Mouse (Mus musculus): ENCODE measurements at regions not wholly inside any gene's neighbourhood (a gene's known extent, or its start where the extent isn't known, plus 50 kb on each side); places are given as distances from the start of the nearest gene placed in this dataset.
A peak's percentile ranks its signal among the peaks of the same experiment; 100 is the strongest.
"Not testable (repeated sequence)": the region's sequence is repeated elsewhere in the genome, so short reads cannot be mapped to it uniquely, and the experiment has no call there.

GRCm38 (mm10) chr11:7814556-7814955 is 600.8 kb upstream of the Igfbp3 start:
- no peak overlapping the region for H3K9ac ChIP-seq (replicated peaks; ENCODE audit: low read depth, low read length)
- no peaks in the 10 kb centered on the region for H3K27me3 ChIP-seq (ENCODE audit: control insufficient read depth, insufficient read depth, low read length)
- no peaks in the 10 kb centered on the region for H3K9me3 ChIP-seq (ENCODE audit: control insufficient read depth, low read depth, low read length)
- 86% methylated on average over 2 of the region's 2 CpGs for WGBS
- H3K4me2 ChIP-seq (replicated peaks; ENCODE audit: low read depth, low read length), result no peak overlapping the region
- no peak overlapping the region for H3K27ac ChIP-seq (ENCODE audit: low read length)
- no peak overlapping the region for H3K4me3 ChIP-seq (ENCODE audit: low read depth, low read length)
- H3K36me3 ChIP-seq (ENCODE audit: control insufficient read depth, insufficient read depth, low read length), result no peaks in the 10 kb centered on the region
- ATAC-seq (ENCODE audit: insufficient number of reproducible peaks, insufficient read depth, low FRiP score, low read depth), result no peak
- no peaks in the 10 kb centered on the region for H3K4me1 ChIP-seq (ENCODE audit: control insufficient read depth, insufficient read depth, low read length)

- H3K4me1 ChIP-seq (ENCODE audit: control insufficient read depth, insufficient read depth, low read length), result no peaks in the 10 kb centered on the region
- no peak overlapping the region for H3K4me2 ChIP-seq (replicated peaks; ENCODE audit: low read depth, low read length)
Observed at GRCm38 (mm10) chr11:7812436-7812835, 598.7 kb upstream of the Igfbp3 start.

GRCm38 (mm10) chr11:7809741-7810140 is 596.0 kb upstream of the Igfbp3 start:
- Histone ChIP-seq H3K4me1 (ENCODE audit: control insufficient read depth, insufficient read depth, low read length) (no peaks in the 10 kb centered on the region), H3K9me3 (ENCODE audit: control insufficient read depth, low read depth, low read length) (no peaks in the 10 kb centered on the region), H3K4me2 (replicated peaks; ENCODE audit: low read depth, low read length) (no peak overlapping the region), H3K9ac (replicated peaks; ENCODE audit: low read depth, low read length) (no peak overlapping the region), H3K36me3 (ENCODE audit: control insufficient read depth, insufficient read depth, low read length) (no peaks in the 10 kb centered on the region), H3K4me3 (ENCODE audit: low read depth, low read length) (no peak overlapping the region), H3K27ac (ENCODE audit: low read length) (no peak overlapping the region), H3K27me3 (ENCODE audit: control insufficient read depth, insufficient read depth, low read length) (no peaks in the 10 kb centered on the region)
- 81% methylated on average over 2 of the region's 2 CpGs for WGBS
- no peak for ATAC-seq (ENCODE audit: insufficient number of reproducible peaks, insufficient read depth, low FRiP score, low read depth)

More at GRCm38 (mm10) chr11:7812436-7812835, 598.7 kb upstream of the Igfbp3 start:
- ATAC-seq (ENCODE audit: insufficient number of reproducible peaks, insufficient read depth, low FRiP score, low read depth), result no peak
- no peaks in the 10 kb centered on the region for H3K27me3 ChIP-seq (ENCODE audit: control insufficient read depth, insufficient read depth, low read length)
- H3K9me3 ChIP-seq (ENCODE audit: control insufficient read depth, low read depth, low read length), result no peaks in the 10 kb centered on the region
- H3K27ac ChIP-seq (ENCODE audit: low read length), result no peak overlapping the region
- H3K4me3 ChIP-seq (ENCODE audit: low read depth, low read length), result no peak overlapping the region
- H3K36me3 ChIP-seq (ENCODE audit: control insufficient read depth, insufficient read depth, low read length), result no peaks in the 10 kb centered on the region
- H3K9ac ChIP-seq (replicated peaks; ENCODE audit: low read depth, low read length), result no peak overlapping the region
- 76% methylated on average over 2 of the region's 2 CpGs for WGBS

- Histone ChIP-seq H3K27ac (ENCODE audit: low read length) (no peak overlapping the region), H3K4me1 (ENCODE audit: control insufficient read depth, insufficient read depth, low read length) (no peaks in the 10 kb centered on the region), H3K4me2 (replicated peaks; ENCODE audit: low read depth, low read length) (no peak overlapping the region), H3K9ac (replicated peaks; ENCODE audit: low read depth, low read length) (no peak overlapping the region), H3K4me3 (ENCODE audit: low read depth, low read length) (no peak overlapping the region), H3K27me3 (ENCODE audit: control insufficient read depth, insufficient read depth, low read length) (no peaks in the 10 kb centered on the region), H3K9me3 (ENCODE audit: control insufficient read depth, low read depth, low read length) (no peaks in the 10 kb centered on the region), H3K36me3 (ENCODE audit: control insufficient read depth, insufficient read depth, low read length) (no peaks in the 10 kb centered on the region)
- 71% methylated on average over 5 of the region's 5 CpGs for WGBS
- ATAC-seq (ENCODE audit: insufficient number of reproducible peaks, insufficient read depth, low FRiP score, low read depth), result no peak
Observed at GRCm38 (mm10) chr11:7796373-7796772, 582.6 kb upstream of the Igfbp3 start.

- no peaks in the 10 kb centered on the region for H3K36me3 ChIP-seq (ENCODE audit: control insufficient read depth, insufficient read depth, low read length)
- H3K27ac ChIP-seq (ENCODE audit: low read length), result no peak overlapping the region
- 6% methylated on average over 1 of the region's 1 CpGs for WGBS
- ATAC-seq (ENCODE audit: insufficient number of reproducible peaks, insufficient read depth, low FRiP score, low read depth), result peak; percentile 56; the same call in 1 of the 2 replicates
- no peak overlapping the region for H3K4me2 ChIP-seq (replicated peaks; ENCODE audit: low read depth, low read length)
- no peak overlapping the region for H3K4me3 ChIP-seq (ENCODE audit: low read depth, low read length)
- no peak overlapping the region for H3K9ac ChIP-seq (replicated peaks; ENCODE audit: low read depth, low read length)
- H3K9me3 ChIP-seq (ENCODE audit: control insufficient read depth, low read depth, low read length), result no peaks in the 10 kb centered on the region
- H3K27me3 ChIP-seq (ENCODE audit: control insufficient read depth, insufficient read depth, low read length), result no peaks in the 10 kb centered on the region
- no peaks in the 10 kb centered on the region for H3K4me1 ChIP-seq (ENCODE audit: control insufficient read depth, insufficient read depth, low read length)
Observed at GRCm38 (mm10) chr11:7794206-7794605, 580.5 kb upstream of the Igfbp3 start.

- no peak for ATAC-seq (ENCODE audit: insufficient number of reproducible peaks, insufficient read depth, low FRiP score, low read depth)
- no peaks in the 10 kb centered on the region for H3K4me1 ChIP-seq (ENCODE audit: control insufficient read depth, insufficient read depth, low read length)
- H3K4me2 ChIP-seq (replicated peaks; ENCODE audit: low read depth, low read length), result no peak overlapping the region
- no peaks in the 10 kb centered on the region for H3K27me3 ChIP-seq (ENCODE audit: control insufficient read depth, insufficient read depth, low read length)
- no peak overlapping the region for H3K9ac ChIP-seq (replicated peaks; ENCODE audit: low read depth, low read length)
- 84% methylated on average over 8 of the region's 8 CpGs for whole genome bisulfite sequencing
- H3K4me3 ChIP-seq (ENCODE audit: low read depth, low read length), result no peak overlapping the region
- H3K36me3 ChIP-seq (ENCODE audit: control insufficient read depth, insufficient read depth, low read length), result no peaks in the 10 kb centered on the region
- H3K27ac ChIP-seq (ENCODE audit: low read length), result no peak overlapping the region
- no peaks in the 10 kb centered on the region for H3K9me3 ChIP-seq (ENCODE audit: control insufficient read depth, low read depth, low read length)
Observed at GRCm38 (mm10) chr11:7780476-7781112, 566.9 kb upstream of the Igfbp3 start.

GRCm38 (mm10) chr11:7775361-7775760 is 561.6 kb upstream of the Igfbp3 start:
- H3K4me2 ChIP-seq (replicated peaks; ENCODE audit: low read depth, low read length); H3K4me1 ChIP-seq (ENCODE audit: control insufficient read depth, insufficient read depth, low read length); H3K4me3 ChIP-seq (ENCODE audit: low read depth, low read length); H3K9ac ChIP-seq (replicated peaks; ENCODE audit: low read depth, low read length); H3K27me3 ChIP-seq (ENCODE audit: control insufficient read depth, insufficient read depth, low read length); H3K9me3 ChIP-seq (ENCODE audit: control insufficient read depth, low read depth, low read length); H3K36me3 ChIP-seq (ENCODE audit: control insufficient read depth, insufficient read depth, low read length); H3K27ac ChIP-seq (ENCODE audit: low read length); ATAC-seq (ENCODE audit: insufficient number of reproducible peaks, insufficient read depth, low FRiP score, low read depth): not testable (repeated sequence)

GRCm38 (mm10) chr11:7765303-7765702 is 551.6 kb upstream of the Igfbp3 start:
- no peaks in the 10 kb centered on the region for H3K36me3 ChIP-seq (ENCODE audit: control insufficient read depth, insufficient read depth, low read length)
- H3K27me3 ChIP-seq (ENCODE audit: control insufficient read depth, insufficient read depth, low read length), result no peaks in the 10 kb centered on the region
- WGBS, result 28% methylated on average over 1 of the region's 1 CpGs

GRCm38 (mm10) chr11:7758862-7759467 is 545.2 kb upstream of the Igfbp3 start:
- no peak overlapping the region for H3K4me2 ChIP-seq (replicated peaks; ENCODE audit: low read depth, low read length)
- no peaks in the 10 kb centered on the region for H3K27me3 ChIP-seq (ENCODE audit: control insufficient read depth, insufficient read depth, low read length)
- no peak for ATAC-seq (ENCODE audit: insufficient number of reproducible peaks, insufficient read depth, low FRiP score, low read depth)
- H3K9me3 ChIP-seq (ENCODE audit: control insufficient read depth, low read depth, low read length), result no peaks in the 10 kb centered on the region
- H3K4me3 ChIP-seq (ENCODE audit: low read depth, low read length), result no peak overlapping the region
- no peaks in the 10 kb centered on the region for H3K36me3 ChIP-seq (ENCODE audit: control insufficient read depth, insufficient read depth, low read length)
- H3K27ac ChIP-seq (ENCODE audit: low read length), result no peak overlapping the region
- WGBS, result 77% methylated on average over 6 of the region's 6 CpGs
- no peak overlapping the region for H3K9ac ChIP-seq (replicated peaks; ENCODE audit: low read depth, low read length)
- H3K4me1 ChIP-seq (ENCODE audit: control insufficient read depth, insufficient read depth, low read length), result no peaks in the 10 kb centered on the region

More at GRCm38 (mm10) chr11:7765303-7765702, 551.6 kb upstream of the Igfbp3 start:
- Histone ChIP-seq H3K4me1 (ENCODE audit: control insufficient read depth, insufficient read depth, low read length) (no peaks in the 10 kb centered on the region), H3K4me3 (ENCODE audit: low read depth, low read length) (no peak overlapping the region), H3K27ac (ENCODE audit: low read length) (no peak overlapping the region), H3K9ac (replicated peaks; ENCODE audit: low read depth, low read length) (no peak overlapping the region), H3K4me2 (replicated peaks; ENCODE audit: low read depth, low read length) (no peak overlapping the region), H3K9me3 (ENCODE audit: control insufficient read depth, low read depth, low read length) (no peaks in the 10 kb centered on the region)
- ATAC-seq (ENCODE audit: insufficient number of reproducible peaks, insufficient read depth, low FRiP score, low read depth), result no peak
